Mouse (Mus musculus): ENCODE data around the gene Lrp2. TPM values are rescaled to one million over a fixed set of nuclear protein-coding genes. Genes with fewer than 3 reads are reported as not detected.

Gene Lrp2
- polyA plus RNA-seq, 1 experiment from 2014 or later: 0.84 TPM

DNA sequence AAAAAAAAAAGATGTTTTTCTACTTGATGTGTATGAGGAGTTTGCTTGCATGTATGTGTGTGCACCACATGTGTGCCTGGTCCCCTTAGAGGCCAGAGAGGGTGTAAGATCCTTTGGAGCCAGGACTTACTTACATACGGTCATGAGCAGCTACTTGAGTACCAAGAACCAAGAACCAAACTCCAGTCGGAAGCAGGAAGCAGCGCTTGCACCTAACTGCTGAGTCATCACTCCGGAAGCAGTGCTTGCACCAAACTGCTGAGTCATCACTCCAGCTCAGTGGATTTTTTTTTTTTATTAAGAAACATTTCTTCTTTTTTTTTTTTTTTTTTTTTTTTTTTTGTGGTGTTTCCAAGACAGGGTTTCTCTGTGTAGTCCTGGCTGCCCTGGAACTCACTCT is 27.4 kb upstream of the Lrp2 start:
- no peak overlapping the region for H3K27ac ChIP-seq (ENCODE audit: low read length)
- H3K4me2 ChIP-seq (replicated peaks; ENCODE audit: low read depth, low read length): no peak overlapping the region
- no peak overlapping the region for H3K4me3 ChIP-seq (ENCODE audit: low read depth, low read length)
- H3K36me3 ChIP-seq (ENCODE audit: control insufficient read depth, insufficient read depth, low read length): no peaks in the 10 kb centered on the region
- no peaks in the 10 kb centered on the region for H3K4me1 ChIP-seq (ENCODE audit: control insufficient read depth, insufficient read depth, low read length)
- WGBS: 69% methylated on average over 4 of the region's 4 CpGs
- H3K9ac ChIP-seq (replicated peaks; ENCODE audit: low read depth, low read length): no peak overlapping the region
- H3K27me3 ChIP-seq (ENCODE audit: control insufficient read depth, insufficient read depth, low read length): no peaks in the 10 kb centered on the region
- no peaks in the 10 kb centered on the region for H3K9me3 ChIP-seq (ENCODE audit: control insufficient read depth, low read depth, low read length)
- no peak for ATAC-seq (ENCODE audit: insufficient number of reproducible peaks, insufficient read depth, low FRiP score, low read depth)

DNA sequence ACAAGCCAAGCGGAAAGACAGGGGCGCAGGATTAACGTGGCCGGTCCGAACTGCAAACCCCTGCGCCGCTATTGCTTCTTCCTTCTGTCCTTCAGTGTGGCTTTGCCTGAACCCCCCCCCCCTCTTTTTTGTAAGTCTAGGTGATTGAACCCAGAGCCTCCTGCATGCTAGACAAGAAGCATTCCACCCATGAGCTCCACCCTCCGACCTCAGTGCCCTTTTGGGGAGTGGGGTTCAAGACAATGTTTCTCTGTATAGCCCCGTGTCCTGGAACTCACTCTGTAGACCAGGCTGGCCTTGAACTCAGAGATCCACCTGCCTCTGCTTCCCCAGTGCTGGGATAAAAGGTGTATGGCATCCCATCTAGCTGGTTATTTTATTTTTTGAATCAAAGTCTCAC is 26.9 kb upstream of the Lrp2 start:
- no peaks in the 10 kb centered on the region for H3K27me3 ChIP-seq (ENCODE audit: control insufficient read depth, insufficient read depth, low read length)
- 49% methylated on average over 9 of the region's 9 CpGs for WGBS
- H3K36me3 ChIP-seq (ENCODE audit: control insufficient read depth, insufficient read depth, low read length): no peaks in the 10 kb centered on the region
- no peaks in the 10 kb centered on the region for H3K4me1 ChIP-seq (ENCODE audit: control insufficient read depth, insufficient read depth, low read length)
- H3K4me3 ChIP-seq (ENCODE audit: low read depth, low read length): no peak overlapping the region
- no peak overlapping the region for H3K9ac ChIP-seq (replicated peaks; ENCODE audit: low read depth, low read length)
- H3K4me2 ChIP-seq (replicated peaks; ENCODE audit: low read depth, low read length): 0 out of 2 replicates have a peak overlapping the region, but pooled peaks have one; percentile 23
- H3K9me3 ChIP-seq (ENCODE audit: control insufficient read depth, low read depth, low read length): no peaks in the 10 kb centered on the region
- H3K27ac ChIP-seq (ENCODE audit: low read length): no peak overlapping the region
- ATAC-seq (ENCODE audit: insufficient number of reproducible peaks, insufficient read depth, low FRiP score, low read depth): no peak

- Histone ChIP-seq H3K4me2 (replicated peaks; ENCODE audit: low read depth, low read length) (0 out of 2 replicates have a peak overlapping the region, but pooled peaks have one; percentile 23), H3K9ac (replicated peaks; ENCODE audit: low read depth, low read length) (no peak overlapping the region), H3K9me3 (ENCODE audit: control insufficient read depth, low read depth, low read length) (no peaks in the 10 kb centered on the region), H3K27ac (ENCODE audit: low read length) (no peak overlapping the region), H3K27me3 (ENCODE audit: control insufficient read depth, insufficient read depth, low read length) (no peaks in the 10 kb centered on the region), H3K4me1 (ENCODE audit: control insufficient read depth, insufficient read depth, low read length) (no peaks in the 10 kb centered on the region), H3K36me3 (ENCODE audit: control insufficient read depth, insufficient read depth, low read length) (no peaks in the 10 kb centered on the region), H3K4me3 (ENCODE audit: low read depth, low read length) (no peak overlapping the region)
- WGBS: 9% methylated on average over 10 of the region's 10 CpGs
- 0 out of 2 replicates have a peak, but pooled peaks have one; percentile 65 for ATAC-seq (ENCODE audit: insufficient number of reproducible peaks, insufficient read depth, low FRiP score, low read depth)
Observed at GRCm38 (mm10) chr2:69612237-69612636, 26.4 kb upstream of the Lrp2 start.

DNA sequence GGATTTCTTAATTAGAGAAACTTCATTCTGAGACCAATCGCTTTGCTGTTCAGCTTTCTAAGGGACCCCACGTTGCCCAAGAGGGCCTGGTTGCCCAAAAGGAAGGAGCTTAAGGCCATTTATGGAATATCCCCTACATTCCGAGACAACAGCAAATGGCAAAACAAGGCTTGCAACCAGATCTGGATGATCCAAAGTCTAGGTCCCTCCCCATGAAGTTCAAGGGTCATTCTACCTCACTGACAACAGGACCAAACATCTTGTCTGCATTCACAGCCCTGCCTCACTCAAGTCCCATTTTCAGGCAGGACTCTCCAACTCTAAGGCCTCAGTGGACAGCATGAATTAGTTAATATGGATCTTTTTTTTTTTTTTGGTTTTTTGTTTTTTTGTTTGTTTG is 20.8 kb upstream of the Lrp2 start:
- 94% methylated on average over 3 of the region's 3 CpGs for WGBS
- Histone ChIP-seq H3K36me3 (ENCODE audit: control insufficient read depth, insufficient read depth, low read length) (no peaks in the 10 kb centered on the region), H3K4me3 (ENCODE audit: low read depth, low read length) (no peak overlapping the region), H3K27ac (ENCODE audit: low read length) (no peak overlapping the region), H3K27me3 (ENCODE audit: control insufficient read depth, insufficient read depth, low read length) (no peaks in the 10 kb centered on the region), H3K9ac (replicated peaks; ENCODE audit: low read depth, low read length) (no peak overlapping the region), H3K9me3 (ENCODE audit: control insufficient read depth, low read depth, low read length) (no peaks in the 10 kb centered on the region), H3K4me2 (replicated peaks; ENCODE audit: low read depth, low read length) (no peak overlapping the region), H3K4me1 (ENCODE audit: control insufficient read depth, insufficient read depth, low read length) (no peaks in the 10 kb centered on the region)
- ATAC-seq (ENCODE audit: insufficient number of reproducible peaks, insufficient read depth, low FRiP score, low read depth): no peak

DNA sequence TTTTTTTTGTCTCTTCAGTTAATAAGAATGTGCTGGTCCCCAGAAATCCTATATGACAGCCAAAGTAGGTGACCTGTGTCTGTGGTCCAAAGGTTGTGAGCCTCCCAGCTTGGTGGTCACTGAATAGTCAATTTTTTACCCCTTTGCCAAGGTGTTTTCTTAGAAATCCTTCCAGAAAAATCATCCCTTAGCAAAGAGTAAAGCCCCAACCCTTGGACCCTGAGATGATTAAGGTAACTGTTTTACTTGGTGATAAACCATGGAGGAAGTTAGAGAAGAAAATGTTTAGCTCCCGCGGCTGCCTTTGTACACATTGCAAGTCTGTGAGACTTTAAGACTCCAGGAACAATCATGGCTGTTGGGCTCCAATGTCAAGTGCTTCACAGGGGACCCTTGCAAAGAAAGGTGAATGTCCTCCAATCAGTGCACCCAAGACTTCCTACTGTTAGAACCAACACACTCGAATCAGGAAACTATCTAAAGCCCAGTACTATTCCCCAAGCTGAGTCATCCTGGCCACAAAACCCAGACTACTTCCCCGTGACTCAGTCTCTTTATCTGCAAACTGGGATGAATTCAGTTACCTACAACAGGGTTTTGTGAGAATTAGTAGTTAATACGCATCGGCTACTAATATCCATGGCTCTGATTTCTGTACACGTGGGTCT is 18.0 kb upstream of the Lrp2 start:
- no peak for ATAC-seq (ENCODE audit: insufficient number of reproducible peaks, insufficient read depth, low FRiP score, low read depth)
- H3K9ac ChIP-seq (replicated peaks; ENCODE audit: low read depth, low read length): no peak overlapping the region
- no peaks in the 10 kb centered on the region for H3K36me3 ChIP-seq (ENCODE audit: control insufficient read depth, insufficient read depth, low read length)
- no peaks in the 10 kb centered on the region for H3K4me1 ChIP-seq (ENCODE audit: control insufficient read depth, insufficient read depth, low read length)
- H3K27me3 ChIP-seq (ENCODE audit: control insufficient read depth, insufficient read depth, low read length): no peaks in the 10 kb centered on the region
- H3K9me3 ChIP-seq (ENCODE audit: control insufficient read depth, low read depth, low read length): no peaks in the 10 kb centered on the region
- no peak overlapping the region for H3K4me3 ChIP-seq (ENCODE audit: low read depth, low read length)
- WGBS: 83% methylated on average over 7 of the region's 7 CpGs
- no peak overlapping the region for H3K4me2 ChIP-seq (replicated peaks; ENCODE audit: low read depth, low read length)
- H3K27ac ChIP-seq (ENCODE audit: low read length): no peak overlapping the region

DNA sequence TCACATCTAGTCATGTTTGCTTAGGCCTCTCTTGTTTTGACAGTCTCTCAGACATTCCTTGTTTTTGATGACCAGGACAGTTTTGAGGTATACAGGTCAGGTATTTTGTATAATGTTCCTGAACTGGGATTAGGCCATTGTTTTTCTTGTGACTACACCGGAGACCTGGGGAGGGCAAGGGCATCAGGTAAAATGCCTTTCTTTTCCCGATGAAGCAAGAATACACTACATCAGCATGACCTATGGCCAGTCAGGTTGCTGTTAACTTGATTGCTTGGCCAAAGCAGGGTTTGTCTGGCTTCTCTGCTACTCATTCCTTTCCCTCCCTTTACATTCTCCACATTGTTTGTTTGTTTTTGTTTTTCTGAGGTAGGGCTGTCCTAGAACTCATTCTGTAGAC is 7.3 kb upstream of the Lrp2 start:
- no peaks in the 10 kb centered on the region for H3K9me3 ChIP-seq (ENCODE audit: control insufficient read depth, low read depth, low read length)
- H3K36me3 ChIP-seq (ENCODE audit: control insufficient read depth, insufficient read depth, low read length): no peaks in the 10 kb centered on the region
- no peak overlapping the region for H3K4me2 ChIP-seq (replicated peaks; ENCODE audit: low read depth, low read length)
- 76% methylated on average over 2 of the region's 2 CpGs for WGBS
- no peak for ATAC-seq (ENCODE audit: insufficient number of reproducible peaks, insufficient read depth, low FRiP score, low read depth)
- H3K4me3 ChIP-seq (ENCODE audit: low read depth, low read length): no peak overlapping the region
- H3K9ac ChIP-seq (replicated peaks; ENCODE audit: low read depth, low read length): no peak overlapping the region
- no peaks in the 10 kb centered on the region for H3K4me1 ChIP-seq (ENCODE audit: control insufficient read depth, insufficient read depth, low read length)
- H3K27me3 ChIP-seq (ENCODE audit: control insufficient read depth, insufficient read depth, low read length): peaks cover 8% of the 10 kb centered on the region; the same call in 1 of the 2 replicates
- H3K27ac ChIP-seq (ENCODE audit: low read length): no peak overlapping the region

DNA sequence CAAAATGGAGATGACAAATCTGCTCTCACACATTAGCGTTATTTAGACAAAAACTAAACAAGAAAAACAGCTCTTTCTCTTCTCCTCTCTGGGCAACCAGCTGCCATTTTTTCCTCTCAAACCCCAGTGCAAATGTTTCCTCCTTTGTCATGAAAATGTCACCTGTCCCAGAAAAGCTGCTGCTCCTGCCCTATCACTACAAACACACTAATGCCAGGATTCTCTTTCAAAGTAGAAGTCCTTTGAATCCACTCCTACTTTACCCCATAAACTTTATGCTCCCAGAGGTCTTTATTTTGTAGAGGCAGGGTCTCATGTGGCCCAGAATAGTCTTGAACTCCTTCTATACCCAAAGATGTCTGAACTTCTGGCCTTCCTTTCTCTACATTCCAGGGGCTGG is 6.7 kb upstream of the Lrp2 start:
- peaks cover 8% of the 10 kb centered on the region; the same call in 1 of the 2 replicates for H3K27me3 ChIP-seq (ENCODE audit: control insufficient read depth, insufficient read depth, low read length)
- no peak overlapping the region for H3K4me3 ChIP-seq (ENCODE audit: low read depth, low read length)
- no peaks in the 10 kb centered on the region for H3K9me3 ChIP-seq (ENCODE audit: control insufficient read depth, low read depth, low read length)
- 0 out of 2 replicates have a peak, but pooled peaks cover 5% of the 10 kb centered on the region for H3K4me1 ChIP-seq (ENCODE audit: control insufficient read depth, insufficient read depth, low read length)
- no peak overlapping the region for H3K27ac ChIP-seq (ENCODE audit: low read length)
- H3K4me2 ChIP-seq (replicated peaks; ENCODE audit: low read depth, low read length): no peak overlapping the region
- ATAC-seq (ENCODE audit: insufficient number of reproducible peaks, insufficient read depth, low FRiP score, low read depth): no peak
- 20% methylated on average over 1 of the region's 1 CpGs for WGBS
- H3K9ac ChIP-seq (replicated peaks; ENCODE audit: low read depth, low read length): no peak overlapping the region
- no peaks in the 10 kb centered on the region for H3K36me3 ChIP-seq (ENCODE audit: control insufficient read depth, insufficient read depth, low read length)

GRCm38 (mm10) chr2:69591966-69592505 is 6.2 kb upstream of the Lrp2 start:
- Histone ChIP-seq H3K4me3 (ENCODE audit: low read depth, low read length) (no peak overlapping the region), H3K27me3 (ENCODE audit: control insufficient read depth, insufficient read depth, low read length) (peaks cover 11% of the 10 kb centered on the region; the same call in 1 of the 2 replicates), H3K9me3 (ENCODE audit: control insufficient read depth, low read depth, low read length) (no peaks in the 10 kb centered on the region), H3K36me3 (ENCODE audit: control insufficient read depth, insufficient read depth, low read length) (no peaks in the 10 kb centered on the region), H3K4me2 (replicated peaks; ENCODE audit: low read depth, low read length) (no peak overlapping the region), H3K9ac (replicated peaks; ENCODE audit: low read depth, low read length) (no peak overlapping the region), H3K27ac (ENCODE audit: low read length) (no peak overlapping the region), H3K4me1 (ENCODE audit: control insufficient read depth, insufficient read depth, low read length) (0 out of 2 replicates have a peak, but pooled peaks cover 5% of the 10 kb centered on the region)
- no peak for ATAC-seq (ENCODE audit: insufficient number of reproducible peaks, insufficient read depth, low FRiP score, low read depth)
- 59% methylated on average over 7 of the region's 7 CpGs for WGBS
